Mouse (Mus musculus) ES-Bruce4 (cell line): Measurements from ENCODE around the gene Cbx1.

Experiments
- CTCF ChIP-seq: IDR thresholded peaks from one replicate; pipeline ENCODE4 v1.8.1; 2011; ENCODE audit warnings: low read depth, low read length
- POLR2A ChIP-seq: IDR thresholded peaks from one replicate; pipeline ENCODE4 v1.8.1; 2011; ENCODE audit warnings: low read length; ENCODE audit not compliant: insufficient read depth

DNA sequence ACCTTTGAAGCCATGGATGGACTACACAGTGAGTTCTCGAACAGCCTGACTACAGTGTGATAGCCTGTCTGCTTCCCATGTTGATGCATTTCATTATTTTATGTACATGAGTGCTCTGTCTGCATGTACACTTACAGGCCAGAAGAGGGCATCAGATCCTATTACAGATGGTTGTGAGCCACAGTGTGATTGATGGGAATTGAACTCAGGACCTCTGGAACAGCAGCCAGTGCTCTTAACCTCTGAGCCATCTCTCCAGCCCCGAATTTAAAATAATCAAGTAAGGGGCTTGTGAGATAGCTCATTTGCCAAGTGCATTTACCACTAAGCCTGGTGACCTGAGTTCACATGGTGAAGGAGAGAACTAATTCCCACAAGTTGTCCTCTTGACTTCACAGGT, 7.5 kb upstream of the Cbx1 start:
- TF ChIP-seq POLR2A = no peak
- no peak for TF ChIP-seq CTCF
